Mouse (Mus musculus) cerebellum, adult 2 months (tissue): ENCODE data around the gene Pax4. TPM values are rescaled to one million over a fixed set of nuclear protein-coding genes. Genes with fewer than 3 reads are reported as not detected.
A peak's percentile ranks its signal among the peaks of the same experiment; 100 is the strongest.

Source experiments
- DNase-seq, 2 experiments: peaks; one replicate each; pipeline ENCODE4 v3.0.0; 2021
- H3K27ac ChIP-seq: fragments of 200-500 bp; 2 replicates; pipeline ENCODE4 v1.5.1; 2012; ENCODE audit warnings: low read length, control low read depth, inconsistent platforms; ENCODE audit not compliant: insufficient read depth
- H3K27me3 ChIP-seq: fragments of 200-500 bp; 2 replicates; pipeline ENCODE4 v1.6.1; 2012; ENCODE audit warnings: inconsistent platforms, mild to moderate bottlenecking, low read length, moderate library complexity; ENCODE audit not compliant: control insufficient read depth, insufficient read depth
- H3K4me1 ChIP-seq: fragments of 200-500 bp; 2 replicates; pipeline ENCODE4 v1.6.1; 2011; ENCODE audit warnings: low read length; ENCODE audit not compliant: control insufficient read depth, insufficient read depth
- H3K4me3 ChIP-seq: fragments of 200-500 bp; replicated peaks from 2 replicates; pipeline ENCODE3; 2011; ENCODE audit warnings: mild to moderate bottlenecking, low read depth, low read length, control low read depth; ENCODE audit not compliant: insufficient read depth
- CTCF ChIP-seq: fragments of 200-500 bp; IDR thresholded peaks from 2 replicates; pipeline ENCODE4 v1.5.1; 2011; ENCODE audit warnings: low read depth, mild to moderate bottlenecking, control low read depth, low read length, moderate library complexity, borderline replicate concordance; ENCODE audit not compliant: insufficient read depth
- POLR2A ChIP-seq: fragments of 200-500 bp; IDR thresholded peaks from 2 replicates; pipeline ENCODE4 v1.6.1; 2011; ENCODE audit warnings: low read length, control low read depth, borderline replicate concordance; ENCODE audit not compliant: insufficient read depth
- WGBS: fragments of 180-500 bp; shearing (Covaris S2); methylation state at CpG from one replicate; pipeline ENCODE4 v1.1.7; 2018; 5-methylcytosine and 5-hydroxymethylcytosine counted together
- polyA plus RNA-seq: library from polyadenylated mRNA; depleted of rRNA; stranded (reverse); fragments of >200 nt; gene quantifications from 2 replicates; pipeline ENCODE4 v1.2.3, GENCODE M21; 2012

The Pax4 gene
- polyA plus RNA-seq, 1 experiment = not detected

DNA sequence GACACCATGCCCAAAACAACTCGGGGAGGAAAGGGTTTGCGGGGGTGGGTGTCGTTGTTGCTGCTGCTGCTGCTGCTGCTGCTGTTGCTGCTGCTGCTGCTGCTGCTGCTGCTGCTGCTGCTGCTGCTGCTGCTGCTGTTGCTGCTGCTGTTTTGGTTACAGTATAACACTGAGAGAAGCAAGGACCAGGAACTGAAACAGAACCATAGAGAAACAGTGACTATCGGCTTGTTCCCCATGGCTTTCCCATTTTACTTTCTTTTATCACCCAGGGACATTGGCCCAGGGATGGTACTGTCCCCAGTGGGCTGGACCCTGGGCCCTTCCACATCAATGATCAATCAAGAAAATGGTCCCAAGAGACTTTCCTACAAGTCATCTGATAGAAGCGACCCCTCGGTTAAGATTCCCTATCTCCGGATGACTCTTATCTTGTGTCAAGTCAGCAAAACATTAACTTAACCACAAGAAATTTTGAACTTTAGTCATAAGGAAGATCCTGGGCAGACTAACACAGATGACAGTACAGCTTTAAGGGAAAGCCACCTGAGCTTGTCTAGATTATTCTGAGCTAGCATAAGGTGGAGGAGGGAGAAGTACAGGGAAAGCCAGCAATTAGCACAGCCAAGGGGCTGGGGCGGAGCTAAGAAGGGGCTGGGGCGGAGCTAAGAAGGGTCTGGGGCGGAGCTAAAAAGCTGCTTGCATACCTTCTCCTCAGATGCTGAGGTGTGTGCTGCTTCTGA, 18.2 kb downstream of the Pax4 start:
- H3K27ac ChIP-seq = no peak overlapping the region
- 88% methylated on average over 10 of the region's 10 CpGs for WGBS
- TF ChIP-seq CTCF (no peak), POLR2A (no peak)
- DNase-seq = no peak
- peaks cover 15% of the 10 kb centered on the region for H3K4me1 ChIP-seq
- H3K4me3 ChIP-seq = no peak overlapping the region
- no peaks in the 10 kb centered on the region for H3K27me3 ChIP-seq

DNA sequence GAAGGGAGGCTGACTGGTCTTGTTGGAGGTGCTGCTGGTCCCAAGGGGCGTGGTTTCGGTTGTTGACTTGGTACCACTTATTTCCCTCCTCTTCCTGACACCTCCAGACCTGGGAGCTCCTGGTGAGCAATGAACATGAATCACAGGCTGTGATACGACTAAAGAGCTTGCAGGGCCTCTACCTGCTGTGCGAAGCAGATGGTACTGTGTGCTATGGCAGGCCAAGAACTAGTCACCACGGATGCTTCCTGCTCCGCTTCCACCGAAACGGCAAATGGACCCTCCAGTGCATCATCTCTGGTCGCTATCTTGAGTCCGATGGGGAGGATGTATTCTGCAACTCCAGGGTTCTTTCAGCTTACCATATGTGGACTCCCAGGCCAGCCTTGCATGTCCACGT, 19.3 kb downstream of the Pax4 start:
- H3K27me3 ChIP-seq = no peaks in the 10 kb centered on the region
- H3K27ac ChIP-seq = no peak overlapping the region; the same call in 1 of the 2 replicates
- no peak for TF ChIP-seq CTCF
- no peak for TF ChIP-seq POLR2A
- WGBS = 28% methylated on average over 11 of the region's 11 CpGs
- DNase-seq = peak; percentile 64 to 76
- H3K4me3 ChIP-seq = no peak overlapping the region
- H3K4me1 ChIP-seq = peaks cover 23% of the 10 kb centered on the region

DNA sequence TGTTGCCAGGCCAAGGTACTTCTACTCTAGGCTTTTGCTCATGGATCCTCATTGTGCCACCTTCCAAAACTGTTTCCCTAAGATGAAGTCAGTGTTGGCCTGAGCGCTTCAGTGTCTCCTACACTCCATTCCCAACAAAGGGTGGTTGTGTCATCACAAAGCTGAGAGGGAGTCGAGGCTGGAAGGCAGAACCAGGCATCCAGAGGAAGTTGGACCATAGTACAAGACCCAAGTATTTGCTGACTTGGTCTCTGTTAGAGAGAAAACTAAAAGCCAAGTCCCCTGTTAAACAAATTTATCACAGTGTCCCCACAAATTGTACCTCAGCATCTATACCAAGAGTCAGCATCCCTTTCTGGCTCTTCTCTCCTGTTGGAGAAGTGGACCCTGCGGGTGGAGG, 20.9 kb downstream of the Pax4 start, which contains the start of gene Gcc1:
TSS of gene Gcc1 (minus strand) at position 101 of the 400 bp plus-strand sequence.
- TF ChIP-seq POLR2A (no peak), CTCF (no peak)
- peaks cover 26% of the 10 kb centered on the region for H3K4me1 ChIP-seq
- no peak for DNase-seq
- 93% methylated on average over 3 of the region's 3 CpGs for WGBS
- H3K27me3 ChIP-seq = no peaks in the 10 kb centered on the region
- no peak within 1 kb of the TSS for H3K4me3 ChIP-seq
- no peak within 1 kb of the TSS for H3K27ac ChIP-seq

DNA sequence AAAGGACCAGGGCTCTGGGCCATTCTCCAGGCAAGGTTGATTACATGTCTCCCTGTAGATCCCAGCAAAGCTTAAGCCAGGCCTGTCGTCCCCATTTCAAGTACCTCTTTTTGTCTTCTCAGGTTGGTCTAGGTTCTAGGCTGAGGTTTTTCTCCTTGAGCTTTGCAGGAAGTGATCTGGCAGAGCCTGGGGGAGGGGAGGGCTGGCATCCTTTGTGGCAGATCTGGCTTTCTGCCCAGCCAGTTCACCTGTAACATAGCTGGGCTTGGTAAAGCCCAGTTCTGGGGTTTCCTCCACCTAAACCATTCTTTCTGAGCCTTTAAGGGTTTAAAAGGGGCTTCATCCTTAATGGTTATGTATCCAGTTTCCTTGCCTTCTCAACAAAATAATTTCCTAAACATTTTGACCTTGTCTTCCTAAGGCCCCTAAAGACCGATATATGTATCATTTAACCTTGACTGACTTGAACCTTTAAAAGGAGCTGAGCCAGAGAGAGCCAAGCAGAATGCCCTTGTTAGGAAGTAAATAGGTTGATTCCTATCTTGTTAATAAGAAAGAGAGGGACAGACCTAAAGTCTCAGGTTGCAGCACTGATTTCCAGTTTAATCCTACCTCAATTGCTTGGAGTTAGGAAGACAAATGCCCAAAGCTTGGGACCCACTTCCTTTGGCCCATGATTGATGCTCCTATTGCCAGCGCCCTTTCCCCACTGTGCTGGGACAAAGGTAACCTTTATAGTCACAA, 21.9 kb downstream of the Pax4 start, which contains the start of gene Fscn3:
TSS of gene Fscn3 (plus strand) at position 694 of the 744 bp plus-strand sequence.
- peaks cover 26% of the 10 kb centered on the region for H3K4me1 ChIP-seq
- H3K4me3 ChIP-seq = no peak within 1 kb of the TSS
- DNase-seq = peak; percentile 44 to 47
- no peak within 1 kb of the TSS for H3K27ac ChIP-seq
- TF ChIP-seq CTCF (no peak), POLR2A (no peak)
- H3K27me3 ChIP-seq = no peaks in the 10 kb centered on the region
- 75% methylated on average over 3 of the region's 3 CpGs for WGBS

DNA sequence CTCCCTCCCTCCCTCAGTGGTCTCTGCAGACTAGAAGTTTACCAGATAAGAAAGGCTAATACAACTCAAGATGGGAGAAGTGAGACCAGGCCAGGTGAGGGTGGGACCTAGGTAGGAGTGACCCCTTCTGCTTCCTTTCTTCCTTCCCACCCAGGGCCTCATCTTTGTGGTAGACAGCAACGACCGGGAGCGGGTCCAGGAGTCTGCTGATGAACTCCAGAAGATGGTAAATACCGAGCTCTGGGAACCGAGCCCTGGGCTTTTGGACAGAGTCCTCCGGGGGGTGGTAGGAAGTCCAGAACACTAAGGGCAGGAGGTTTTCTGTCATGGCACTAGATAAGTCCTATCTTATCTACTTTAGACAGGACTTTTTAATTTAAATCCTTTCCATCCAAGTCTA, 24.1 kb downstream of the Pax4 start:
- TF ChIP-seq POLR2A (no peak), CTCF (no peak)
- H3K27ac ChIP-seq = no peak overlapping the region
- H3K27me3 ChIP-seq = no peaks in the 10 kb centered on the region
- 19% methylated on average over 6 of the region's 6 CpGs for WGBS
- peak overlapping the region; percentile 46 for H3K4me3 ChIP-seq
- peak; percentile 46 to 59 for DNase-seq
- H3K4me1 ChIP-seq = peaks cover 28% of the 10 kb centered on the region

DNA sequence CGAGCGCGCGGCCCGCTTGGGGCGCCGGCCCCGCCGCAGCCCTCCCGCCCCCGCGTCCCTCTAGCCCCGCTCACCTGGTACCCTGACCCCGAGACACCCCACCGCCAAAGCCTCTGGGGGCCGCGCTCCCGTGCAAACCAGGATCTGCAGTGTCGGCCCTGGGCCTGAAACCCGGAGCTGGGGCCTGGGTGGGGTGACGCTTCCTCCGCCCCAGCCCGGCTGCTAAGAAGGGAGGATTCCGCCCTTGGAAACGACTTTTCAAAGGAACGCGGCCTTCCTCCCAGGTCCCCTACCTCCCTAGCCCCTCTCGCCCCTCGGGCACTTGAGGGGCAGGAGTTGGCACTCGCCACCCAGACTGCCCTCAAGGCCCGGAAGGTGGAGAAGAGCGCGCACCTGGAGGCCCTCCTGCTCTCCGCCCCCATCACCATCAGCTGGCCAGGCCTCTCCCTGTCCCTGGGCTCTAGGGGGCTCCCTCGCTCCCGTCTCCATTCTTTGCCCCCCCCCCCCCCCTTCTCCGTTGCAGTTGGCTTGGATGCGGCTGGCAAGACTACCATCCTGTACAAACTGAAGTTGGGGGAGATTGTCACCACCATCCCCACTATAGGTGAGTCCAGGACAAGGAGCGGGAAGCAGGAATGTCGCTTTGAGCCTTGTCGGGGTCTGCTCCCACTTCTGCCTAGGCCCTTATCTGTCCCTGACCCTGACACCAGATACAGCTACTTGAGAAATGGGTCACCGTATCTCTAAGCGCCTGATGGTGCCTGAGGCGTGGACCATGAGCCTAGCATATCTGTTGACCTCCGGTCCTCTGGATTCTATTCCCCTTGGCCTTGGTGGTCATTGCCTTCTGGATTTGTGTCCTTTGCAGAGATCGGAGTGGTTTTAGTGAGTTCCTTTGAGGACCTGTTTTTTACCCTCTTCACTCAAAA, 25.1 kb downstream of the Pax4 start:
- TF ChIP-seq POLR2A (0 out of 2 replicates have a peak, but pooled peaks have one; percentile 25), CTCF (no peak; the same call in 1 of the 2 replicates)
- 7% methylated on average over 46 of the region's 46 CpGs for WGBS
- H3K27ac ChIP-seq = peak overlapping the region; percentile 86
- peak overlapping the region; percentile 81 for H3K4me3 ChIP-seq
- peaks cover 25% of the 10 kb centered on the region for H3K4me1 ChIP-seq
- no peaks in the 10 kb centered on the region for H3K27me3 ChIP-seq
- peak; percentile 81 for DNase-seq

DNA sequence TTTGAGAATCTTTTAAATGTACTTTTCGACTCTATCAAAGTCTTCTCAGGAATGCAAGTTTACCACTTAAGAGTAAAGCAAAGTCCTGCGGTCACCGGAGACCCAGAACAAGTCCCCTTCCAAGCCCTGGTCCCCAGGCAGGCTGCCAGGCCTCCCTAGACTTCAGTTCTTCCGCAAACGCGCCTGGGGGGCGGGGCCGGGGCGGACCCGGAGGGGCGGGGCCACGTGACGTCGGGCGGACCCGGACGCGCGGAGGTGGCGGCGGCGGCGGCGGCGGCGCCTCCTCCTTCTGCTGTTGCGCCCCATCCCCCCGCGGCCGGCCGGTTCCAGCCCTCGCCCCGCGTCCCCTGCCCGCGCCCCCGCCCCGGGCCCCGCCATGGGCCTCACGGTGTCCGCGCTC, 25.8 kb downstream of the Pax4 start, which contains the start of gene Arf5:
TSS of gene Arf5 (plus strand) at position 248 of the 400 bp plus-strand sequence.
- peak; percentile 93 for DNase-seq
- Histone ChIP-seq H3K4me3 (peak within 1 kb of the TSS; percentile 81), H3K27ac (peak within 1 kb of the TSS; percentile 86), H3K4me1 (peaks cover 28% of the 10 kb centered on the region), H3K27me3 (no peaks in the 10 kb centered on the region)
- 2% methylated on average over 17 of the region's 42 CpGs for WGBS
- TF ChIP-seq POLR2A (no peak), CTCF (no peak)
